Mouse (Mus musculus) heart, embryonic 15.5 days (tissue): ENCODE results near the gene Tmem72. TPM values are rescaled to one million over a fixed set of nuclear protein-coding genes. Genes with fewer than 3 reads are reported as not detected.

Experiments used
- ATAC-seq: fragments of 200-750 bp; cut with Nextera tagmentation; replicated peaks from 2 replicates; pipeline ENCODE4 v1.8.0; 2017; ENCODE audit warnings: low read depth, moderate TSS enrichment; ENCODE audit not compliant: insufficient number of reproducible peaks, insufficient read depth, low FRiP score
- H3K27ac ChIP-seq: fragments of 300-500 bp; sonication (generic); 2 replicates; pipeline ENCODE4 v1.5.1; 2015; ENCODE audit warnings: mild to moderate bottlenecking, inconsistent platforms
- H3K27me3 ChIP-seq: fragments of 300-500 bp; sonication (generic); 2 replicates; pipeline ENCODE4 v1.6.1; 2015; ENCODE audit warnings: inconsistent platforms
- H3K36me3 ChIP-seq: fragments of 300-500 bp; sonication (generic); 2 replicates; pipeline ENCODE4 v1.6.1; 2015; ENCODE audit warnings: mild to moderate bottlenecking, inconsistent platforms
- H3K4me1 ChIP-seq: fragments of 300-500 bp; sonication (generic); replicated peaks from 2 replicates; pipeline ENCODE4 v1.6.1; 2015; ENCODE audit warnings: inconsistent platforms
- H3K4me2 ChIP-seq: fragments of 300-500 bp; sonication (generic); 2 replicates; pipeline ENCODE4 v1.6.1; 2015; ENCODE audit warnings: inconsistent platforms, mild to moderate bottlenecking, moderate library complexity
- H3K4me3 ChIP-seq: fragments of 300-500 bp; sonication (generic); 2 replicates; pipeline ENCODE4 v1.5.1; 2015; ENCODE audit warnings: mild to moderate bottlenecking, inconsistent platforms
- H3K9ac ChIP-seq: fragments of 300-500 bp; sonication (generic); 2 replicates; pipeline ENCODE4 v1.6.1; 2015; ENCODE audit warnings: mild to moderate bottlenecking, inconsistent platforms
- H3K9me3 ChIP-seq: fragments of 300-500 bp; sonication (generic); replicated peaks from 2 replicates; pipeline ENCODE4 v1.6.1; 2016; ENCODE audit warnings: inconsistent platforms
- WGBS: fragments of 180-500 bp; shearing (Covaris S2); methylation state at CpG from one replicate; pipeline ENCODE4 v1.1.7; 2015; ENCODE audit warnings: mixed read lengths; 5-methylcytosine and 5-hydroxymethylcytosine counted together
- microRNA-seq: library from miRNA; unstranded; fragments of <30 nt; microRNA quantifications from one replicate; pipeline ENCODE4, GENCODE M21; 2016
- polyA plus RNA-seq: library from polyadenylated mRNA; unstranded; fragments of >200 nt; fragmentation: Nextera tagmentation; extraction: Ambion mirVana; gene quantifications from 2 replicates; pipeline ENCODE4 v1.2.1, GENCODE M21; 2015

The Tmem72 gene
- polyA plus RNA-seq, 1 experiment from 2014 or later = 0.04 TPM

DNA sequence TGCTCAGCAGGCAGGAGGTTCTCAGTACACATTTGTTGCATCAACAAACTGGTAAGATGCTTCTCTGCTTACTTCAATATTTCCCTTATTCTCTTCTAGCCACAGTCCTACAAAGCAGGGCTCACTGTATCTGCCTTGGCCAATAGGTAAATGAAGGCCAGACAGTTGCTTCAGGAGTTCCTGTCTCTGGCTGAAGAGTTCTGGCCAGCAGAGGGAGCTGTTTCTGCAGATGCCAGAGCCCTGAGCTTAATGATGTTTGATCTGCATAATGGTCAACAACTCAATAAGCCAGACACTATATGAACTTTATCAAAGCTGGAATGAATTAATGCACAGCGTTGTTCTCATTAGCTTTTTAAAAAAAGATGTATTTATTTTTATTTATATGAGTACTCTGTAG, 84.6 kb downstream of the Tmem72 start:
- H3K4me3 ChIP-seq = no peak overlapping the region
- H3K4me1 ChIP-seq = peaks cover 43% of the 10 kb centered on the region
- 39% methylated on average over 1 of the region's 1 CpGs for WGBS
- no peaks in the 10 kb centered on the region for H3K9me3 ChIP-seq
- no peak overlapping the region for H3K4me2 ChIP-seq
- no peak for ATAC-seq
- H3K27ac ChIP-seq = no peak overlapping the region
- H3K9ac ChIP-seq = no peak overlapping the region
- H3K36me3 ChIP-seq = no peaks in the 10 kb centered on the region
- no peaks in the 10 kb centered on the region for H3K27me3 ChIP-seq

GRCm38 (mm10) chr6:116629766-116630165, 86.9 kb downstream of the Tmem72 start:
- Histone ChIP-seq H3K27ac (no peak overlapping the region), H3K4me2 (no peak overlapping the region), H3K9ac (no peak overlapping the region), H3K4me1 (peaks cover 19% of the 10 kb centered on the region), H3K4me3 (no peak overlapping the region), H3K27me3 (no peaks in the 10 kb centered on the region), H3K36me3 (peaks cover 17% of the 10 kb centered on the region), H3K9me3 (no peaks in the 10 kb centered on the region)
- ATAC-seq = no peak
- 79% methylated on average over 10 of the region's 10 CpGs for WGBS

Small RNA genes lying within 50 kb of the gene (microRNA-seq; reads per million reads assigned to microRNA genes)
- gene Mir7043 = 1.1 reads per million

Other genes with a start within 250 kb of the Tmem72 start
- gene Olfr211, start 227.8 kb downstream of the Tmem72 start, polyA plus RNA-seq = not detected in 2 replicates
- gene Olfr212, start 210.4 kb downstream of the Tmem72 start, polyA plus RNA-seq = 0.04 and 0.05 TPM in 2 replicates
- gene Olfr213, start 178.5 kb downstream of the Tmem72 start, polyA plus RNA-seq = not detected in 2 replicates
- gene Gm5580, start 165.8 kb downstream of the Tmem72 start, polyA plus RNA-seq = 0.23 and 0.68 TPM in 2 replicates
- not detected in 2 replicates for gene Olfr214, start 162.7 kb downstream of the Tmem72 start, polyA plus RNA-seq
- not detected in 2 replicates for gene Olfr215, start 132.7 kb downstream of the Tmem72 start, polyA plus RNA-seq
- 74.8 and 81.6 TPM in 2 replicates for gene Zfp422, start 87.9 kb downstream of the Tmem72 start, polyA plus RNA-seq
- 45.9 and 54.2 TPM in 2 replicates for gene Depp1, start 66.3 kb downstream of the Tmem72 start, polyA plus RNA-seq
- gene Rassf4, start 43.0 kb downstream of the Tmem72 start, polyA plus RNA-seq = 6.5 and 7.3 TPM in 2 replicates